Mouse (Mus musculus) cortical plate, adult 2 months (tissue): ENCODE measurements around the gene Agpat2. TPM values are rescaled to one million over a fixed set of nuclear protein-coding genes. Genes with fewer than 3 reads are reported as not detected.

Experiments
- H3K27ac ChIP-seq: fragments of 200-500 bp; 2 replicates; pipeline ENCODE4 v1.5.1; 2012; ENCODE audit warnings: low read length, control low read depth, inconsistent platforms; ENCODE audit not compliant: insufficient read depth
- H3K4me1 ChIP-seq: fragments of 200-500 bp; 2 replicates; pipeline ENCODE4 v1.6.1; 2011; ENCODE audit warnings: low read length; ENCODE audit not compliant: control insufficient read depth, insufficient read depth
- H3K4me3 ChIP-seq: fragments of 200-500 bp; 2 replicates; pipeline ENCODE4 v1.5.1; 2011; ENCODE audit warnings: mild to moderate bottlenecking, low read length, control low read depth; ENCODE audit not compliant: insufficient read depth
- CTCF ChIP-seq: fragments of 200-500 bp; IDR thresholded peaks from 2 replicates; pipeline ENCODE4 v1.5.1; 2011; ENCODE audit warnings: mild to moderate bottlenecking, control low read depth, low read length; ENCODE audit not compliant: insufficient read depth; ENCODE audit errors: extremely low read depth
- POLR2A ChIP-seq: fragments of 200-500 bp; IDR thresholded peaks from 2 replicates; pipeline ENCODE4 v1.6.1; 2011; ENCODE audit warnings: mild to moderate bottlenecking, low read length, control low read depth; ENCODE audit not compliant: insufficient read depth; ENCODE audit errors: extremely low read depth
- polyA plus RNA-seq: library from polyadenylated mRNA; depleted of rRNA; stranded (reverse); fragments of >200 nt; gene quantifications from 2 replicates; pipeline ENCODE4 v1.2.3, GENCODE M21; 2012

The Agpat2 gene
- polyA plus RNA-seq, 1 experiment = 2.3 TPM

- Histone ChIP-seq H3K27ac (no peak overlapping the region), H3K4me1 (peaks cover 4% of the 10 kb centered on the region), H3K4me3 (no peak overlapping the region)
- TF ChIP-seq CTCF (no peak), POLR2A (no peak)
These were observed 21.9 kb upstream of the Agpat2 start for GRCm38 (mm10) chr2:26626081-26626480.

GRCm38 (mm10) chr2:26625419-26625818 lies 21.2 kb upstream of the Agpat2 start:
- H3K4me3 ChIP-seq = no peak overlapping the region
- no peak for TF ChIP-seq CTCF
- TF ChIP-seq POLR2A = no peak
- no peak overlapping the region for H3K27ac ChIP-seq
- H3K4me1 ChIP-seq = peaks cover 2% of the 10 kb centered on the region

GRCm38 (mm10) chr2:26622984-26623383 lies 18.8 kb upstream of the Agpat2 start:
- TF ChIP-seq CTCF = no peak
- TF ChIP-seq POLR2A = no peak
- H3K4me3 ChIP-seq = no peak overlapping the region
- H3K27ac ChIP-seq = no peak overlapping the region
- peaks cover 2% of the 10 kb centered on the region for H3K4me1 ChIP-seq

GRCm38 (mm10) chr2:26621246-26621645 lies 17.0 kb upstream of the Agpat2 start:
- TF ChIP-seq CTCF (no peak), POLR2A (no peak)
- H3K27ac ChIP-seq = no peak overlapping the region
- H3K4me1 ChIP-seq = no peaks in the 10 kb centered on the region; the same call in 1 of the 2 replicates
- H3K4me3 ChIP-seq = no peak overlapping the region

- no peak for TF ChIP-seq CTCF
- no peak for TF ChIP-seq POLR2A
- no peak overlapping the region for H3K4me3 ChIP-seq
- no peak overlapping the region for H3K27ac ChIP-seq
- H3K4me1 ChIP-seq = peaks cover 2% of the 10 kb centered on the region
These were observed 13.7 kb upstream of the Agpat2 start for GRCm38 (mm10) chr2:26617928-26618327.

GRCm38 (mm10) chr2:26617331-26617730 lies 13.1 kb upstream of the Agpat2 start:
- Histone ChIP-seq H3K4me1 (peaks cover 2% of the 10 kb centered on the region), H3K4me3 (no peak overlapping the region), H3K27ac (no peak overlapping the region)
- no peak for TF ChIP-seq CTCF
- no peak for TF ChIP-seq POLR2A

- no peak overlapping the region for H3K4me3 ChIP-seq
- no peak overlapping the region for H3K27ac ChIP-seq
- peaks cover 2% of the 10 kb centered on the region; the same call in 1 of the 2 replicates for H3K4me1 ChIP-seq
- TF ChIP-seq CTCF = no peak
- TF ChIP-seq POLR2A = no peak
These were observed 11.4 kb upstream of the Agpat2 start for GRCm38 (mm10) chr2:26615459-26616124.

- Histone ChIP-seq H3K27ac (no peak overlapping the region), H3K4me3 (no peak overlapping the region), H3K4me1 (peaks cover 2% of the 10 kb centered on the region; the same call in 1 of the 2 replicates)
- no peak for TF ChIP-seq CTCF
- no peak for TF ChIP-seq POLR2A
These were observed 10.7 kb upstream of the Agpat2 start for GRCm38 (mm10) chr2:26614903-26615302.

GRCm38 (mm10) chr2:26611896-26612295 lies 7.7 kb upstream of the Agpat2 start:
- Histone ChIP-seq H3K4me1 (peaks cover 2% of the 10 kb centered on the region; the same call in 1 of the 2 replicates), H3K4me3 (no peak overlapping the region), H3K27ac (no peak overlapping the region)
- TF ChIP-seq POLR2A (no peak), CTCF (no peak)

GRCm38 (mm10) chr2:26611054-26611453 lies 6.8 kb upstream of the Agpat2 start:
- TF ChIP-seq POLR2A (no peak), CTCF (no peak)

More at GRCm38 (mm10) chr2:26611054-26611453, 6.8 kb upstream of the Agpat2 start:
- H3K27ac ChIP-seq = no peak overlapping the region
- H3K4me3 ChIP-seq = no peak overlapping the region
- H3K4me1 ChIP-seq = peaks cover 2% of the 10 kb centered on the region; the same call in 1 of the 2 replicates
